Mouse (Mus musculus) adipocyte (in vitro differentiated cells): ENCODE data around the gene Cars.
"Not testable (repeated sequence)": the region's sequence is repeated elsewhere in the genome, so short reads cannot be mapped to it uniquely, and the experiment has no call there.

ENCODE experiments used
- DNase-seq: peaks from one replicate; pipeline ENCODE4 v3.0.0-alpha.2; 2016; ENCODE audit warnings: low spot score

Cars gene

GRCm38 (mm10) chr7:143599428-143600230 is at the start of gene Cars:
TSS of gene Cars (minus strand) at chr7:143600090.
- peak; percentile 93 for DNase-seq

- peak; percentile 81 for DNase-seq
These were observed 49.3 kb upstream of the Cars start, which contains the start of gene Tnfrsf22 for GRCm38 (mm10) chr7:143649034-143649768. TSS of gene Tnfrsf22 (minus strand) at chr7:143649661.

- not testable (repeated sequence) for DNase-seq
These were observed 44.1 kb upstream of the Cars start for GRCm38 (mm10) chr7:143643949-143644348.

- no peak for DNase-seq
These were observed 36.8 kb upstream of the Cars start for GRCm38 (mm10) chr7:143636674-143637073.

- no peak for DNase-seq
These were observed 31.6 kb upstream of the Cars start for GRCm38 (mm10) chr7:143631503-143631902.

GRCm38 (mm10) chr7:143629501-143629900 is 29.6 kb upstream of the Cars start:
- no peak for DNase-seq

GRCm38 (mm10) chr7:143628540-143628939 is 28.6 kb upstream of the Cars start, which contains the start of gene Tnfrsf26:
TSS of gene Tnfrsf26 (minus strand) at chr7:143628722.
- no peak for DNase-seq

GRCm38 (mm10) chr7:143627555-143628286 is 27.8 kb upstream of the Cars start:
- DNase-seq = no peak

- no peak for DNase-seq
These were observed 26.3 kb upstream of the Cars start for GRCm38 (mm10) chr7:143626178-143626577.

- DNase-seq = no peak
These were observed 25.3 kb upstream of the Cars start for GRCm38 (mm10) chr7:143625151-143625550.

- no peak for DNase-seq
These were observed 24.7 kb upstream of the Cars start for GRCm38 (mm10) chr7:143624561-143624960.

- DNase-seq = no peak
These were observed 21.1 kb upstream of the Cars start for GRCm38 (mm10) chr7:143620951-143621350.

GRCm38 (mm10) chr7:143614404-143615135 is 14.7 kb upstream of the Cars start:
- DNase-seq = no peak

- no peak for DNase-seq
These were observed 12.3 kb upstream of the Cars start for GRCm38 (mm10) chr7:143612215-143612614.

- no peak for DNase-seq
These were observed 5.4 kb upstream of the Cars start for GRCm38 (mm10) chr7:143605321-143605720.

- DNase-seq = peak; percentile 36
These were observed 5.0 kb upstream of the Cars start for GRCm38 (mm10) chr7:143604889-143605288.

GRCm38 (mm10) chr7:143601705-143602104 is 1.8 kb upstream of the Cars start:
- DNase-seq = peak; percentile 6

- DNase-seq = no peak
These were observed 396 bp upstream of the Cars start for GRCm38 (mm10) chr7:143600231-143600740.

- DNase-seq = no peak
These were observed 5.0 kb downstream of the Cars start for GRCm38 (mm10) chr7:143594865-143595264.

- DNase-seq = no peak
These were observed 7.6 kb downstream of the Cars start for GRCm38 (mm10) chr7:143592255-143592654.

- DNase-seq = no peak
These were observed 11.9 kb downstream of the Cars start for GRCm38 (mm10) chr7:143588006-143588405.
